Mouse (Mus musculus) mature B cell (primary cell): ENCODE data around the gene Spag9.
"Not testable (repeated sequence)": the region's sequence is repeated elsewhere in the genome, so short reads cannot be mapped to it uniquely, and the experiment has no call there.

ENCODE experiments used
- in situ Hi-C: fragments of 300-500 bp; cut with MboI; formaldehyde crosslinking; loops from 2 replicates; pipeline ENCODE4 v1.14.3; 2019

Gene Spag9

GRCm38 (mm10) chr11:93984619-93985018, 11.3 kb upstream of the Spag9 start:
- in situ Hi-C loops: no loop called here

- in situ Hi-C loops: no loop called here
Measured at GRCm38 (mm10) chr11:93985265-93985664, 10.6 kb upstream of the Spag9 start.

GRCm38 (mm10) chr11:93986298-93986697, 9.6 kb upstream of the Spag9 start:
- in situ Hi-C loops: no loop called here

GRCm38 (mm10) chr11:93987026-93987425, 8.9 kb upstream of the Spag9 start:
- in situ Hi-C loops: no loop called here

GRCm38 (mm10) chr11:93987625-93988327, 8.1 kb upstream of the Spag9 start:
- in situ Hi-C loops: no loop called here

GRCm38 (mm10) chr11:93988328-93989062, 7.4 kb upstream of the Spag9 start:
- in situ Hi-C loops: no loop called here

GRCm38 (mm10) chr11:93994531-93994930, 1.4 kb upstream of the Spag9 start:
- in situ Hi-C loops: no loop called here

GRCm38 (mm10) chr11:93995111-93995719, 676 bp upstream of the Spag9 start:
- in situ Hi-C loops: loop anchor here (5.0 kb wide), 1 partner anchor 38 kb away; the partner anchor contains the start of gene Nme2

- in situ Hi-C loops: loop anchor here (5.0 kb wide), 1 partner anchor 39 kb away; the partner anchor contains the start of gene Nme2
Measured at GRCm38 (mm10) chr11:93996306-93997140, 632 bp downstream of the Spag9 start.

GRCm38 (mm10) chr11:93997141-93997775, 1.4 kb downstream of the Spag9 start:
- in situ Hi-C loops: loop anchor here (5.0 kb wide), 1 partner anchor 40 kb away; the partner anchor contains the start of gene Nme2

GRCm38 (mm10) chr11:93999276-93999675, 3.4 kb downstream of the Spag9 start:
- in situ Hi-C loops: loop anchor here (5.0 kb wide), 1 partner anchor 42 kb away; the partner anchor contains the start of gene Nme2

GRCm38 (mm10) chr11:94003346-94003745, 7.5 kb downstream of the Spag9 start:
- in situ Hi-C loops: no loop called here

GRCm38 (mm10) chr11:94019091-94019490, 23.2 kb downstream of the Spag9 start:
- in situ Hi-C loops: no loop called here

- in situ Hi-C loops: no loop called here
Measured at GRCm38 (mm10) chr11:94020403-94020802, 24.5 kb downstream of the Spag9 start.

- in situ Hi-C loops: no loop called here
Measured at GRCm38 (mm10) chr11:94026289-94026688, 30.4 kb downstream of the Spag9 start.

GRCm38 (mm10) chr11:94032084-94032483, 36.2 kb downstream of the Spag9 start:
- in situ Hi-C loops: no loop called here

GRCm38 (mm10) chr11:94032971-94033370, 37.1 kb downstream of the Spag9 start:
- in situ Hi-C loops: no loop called here

GRCm38 (mm10) chr11:94035974-94036373, 40.1 kb downstream of the Spag9 start:
- in situ Hi-C loops: no loop called here

- in situ Hi-C loops: no loop called here
Measured at GRCm38 (mm10) chr11:94041475-94041874, 45.6 kb downstream of the Spag9 start.

- in situ Hi-C loops: not testable (repeated sequence)
Measured at GRCm38 (mm10) chr11:94042301-94042700, 46.4 kb downstream of the Spag9 start.
